Mouse (Mus musculus): ENCODE measurements around the gene Prickle1. TPM values are rescaled to one million over a fixed set of nuclear protein-coding genes. Genes with fewer than 3 reads are reported as not detected.

Prickle1 gene
- 17.2 and 20.4 TPM in 2 replicates for polyA plus RNA-seq (2016; fragmentation: Nextera tagmentation; extraction: Ambion mirVana)

GRCm38 (mm10) chr15:93595746-93596145 lies at the start of gene Prickle1:
Gene Prickle1, minus strand, starts transcription at chr15:93595891.
- WGBS, result 2% methylated on average over 60 of the region's 60 CpGs
- Histone ChIP-seq H3K27me3 (replicated peaks; ENCODE audit: low read depth, poor library complexity, severe bottlenecking) (peaks cover 11% of the 10 kb centered on the region), H3K4me3 (peak within 1 kb of the TSS; percentile 84), H3K4me1 (peaks cover 52% of the 10 kb centered on the region), H3K36me3 (replicated peaks) (no peaks in the 10 kb centered on the region), H3K27ac (replicated peaks) (peak within 1 kb of the TSS; percentile 95), H3K9me3 (no peaks in the 10 kb centered on the region)
- peak; percentile 93 for DNase-seq (ENCODE audit: low spot score)

DNA sequence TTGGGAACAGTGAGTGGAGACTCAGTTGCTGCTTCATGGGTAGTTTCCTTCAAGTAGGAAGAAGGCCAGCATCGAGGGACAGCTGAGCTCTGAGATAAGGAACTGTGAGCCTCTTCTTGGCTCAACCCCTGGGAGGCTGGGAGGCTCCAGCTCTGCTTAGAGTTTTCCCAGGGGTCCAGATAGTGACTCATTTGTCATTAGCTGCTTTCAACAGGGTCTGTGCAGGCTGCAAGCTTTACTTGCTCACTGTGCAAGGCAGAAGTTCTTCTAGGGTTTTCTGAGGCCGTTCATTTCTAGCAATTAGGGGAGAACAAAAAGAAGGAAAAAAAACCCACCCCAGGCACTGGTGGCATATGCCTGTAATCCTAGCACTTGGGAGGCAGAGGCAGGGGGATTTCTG lies 44.5 kb upstream of the Prickle1 start:
- Histone ChIP-seq H3K27ac (replicated peaks) (no peak overlapping the region), H3K27me3 (replicated peaks; ENCODE audit: low read depth, poor library complexity, severe bottlenecking) (no peaks in the 10 kb centered on the region), H3K36me3 (replicated peaks) (no peaks in the 10 kb centered on the region), H3K4me3 (no peak overlapping the region), H3K4me1 (peaks cover 10% of the 10 kb centered on the region), H3K9me3 (peaks cover 7% of the 10 kb centered on the region; the same call in 1 of the 2 replicates)
- WGBS, result 83% methylated on average over 2 of the region's 2 CpGs
- DNase-seq (ENCODE audit: low spot score), result no peak

DNA sequence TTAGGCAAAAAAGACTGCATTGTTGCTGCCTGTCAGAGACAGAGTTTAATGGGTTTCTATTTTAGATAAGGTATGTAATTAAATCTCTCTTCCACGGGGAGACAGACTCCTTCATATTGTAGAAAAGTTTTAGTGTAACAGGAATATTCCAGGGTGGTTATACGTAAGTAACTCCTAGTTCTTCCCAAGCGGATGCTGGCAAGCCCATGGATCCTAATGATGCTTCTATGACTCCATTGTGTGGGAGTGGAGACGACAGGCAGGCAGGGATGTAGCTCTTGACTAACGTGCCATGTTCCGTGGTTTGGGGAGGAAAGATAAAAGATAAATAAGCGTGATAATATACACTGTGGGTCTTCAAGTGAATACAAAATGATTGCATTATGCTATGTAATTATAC lies 41.3 kb upstream of the Prickle1 start:
- Histone ChIP-seq H3K9me3 (peaks cover 7% of the 10 kb centered on the region; the same call in 1 of the 2 replicates), H3K27ac (replicated peaks) (no peak overlapping the region), H3K4me1 (peaks cover 11% of the 10 kb centered on the region), H3K36me3 (replicated peaks) (no peaks in the 10 kb centered on the region), H3K27me3 (replicated peaks; ENCODE audit: low read depth, poor library complexity, severe bottlenecking) (no peaks in the 10 kb centered on the region), H3K4me3 (no peak overlapping the region)
- 87% methylated on average over 7 of the region's 7 CpGs for WGBS
- DNase-seq (ENCODE audit: low spot score), result no peak

DNA sequence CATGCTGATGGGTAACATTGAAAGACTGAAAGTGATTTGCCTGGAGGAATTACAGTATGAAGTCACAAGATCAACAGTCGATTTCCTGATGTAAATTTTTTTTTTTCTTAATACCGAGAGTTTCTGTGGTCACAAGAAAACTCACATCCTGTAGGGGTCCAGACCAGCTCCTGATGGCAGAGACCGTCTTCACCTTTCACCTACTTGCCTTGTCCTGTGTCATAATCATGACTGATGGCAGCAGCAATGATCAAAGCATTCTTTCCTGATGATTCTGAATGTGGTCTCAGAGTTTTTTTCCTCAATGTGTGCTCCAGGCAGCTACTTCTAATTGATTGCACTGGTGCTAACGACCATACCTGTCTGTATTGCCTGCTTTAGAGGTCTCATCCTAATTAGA lies 39.9 kb upstream of the Prickle1 start:
- no peaks in the 10 kb centered on the region for H3K36me3 ChIP-seq (replicated peaks)
- peaks cover 7% of the 10 kb centered on the region; the same call in 1 of the 2 replicates for H3K9me3 ChIP-seq
- no peak for DNase-seq (ENCODE audit: low spot score)
- WGBS, result 52% methylated on average over 4 of the region's 4 CpGs
- no peak overlapping the region for H3K27ac ChIP-seq (replicated peaks)
- H3K4me3 ChIP-seq, result no peak overlapping the region
- peaks cover 23% of the 10 kb centered on the region for H3K4me1 ChIP-seq
- no peaks in the 10 kb centered on the region for H3K27me3 ChIP-seq (replicated peaks; ENCODE audit: low read depth, poor library complexity, severe bottlenecking)

- H3K27ac ChIP-seq (replicated peaks), result no peak overlapping the region
- peaks cover 7% of the 10 kb centered on the region; the same call in 1 of the 2 replicates for H3K9me3 ChIP-seq
- 68% methylated on average over 5 of the region's 5 CpGs for WGBS
- H3K36me3 ChIP-seq (replicated peaks), result no peaks in the 10 kb centered on the region
- no peak for DNase-seq (ENCODE audit: low spot score)
- no peaks in the 10 kb centered on the region for H3K27me3 ChIP-seq (replicated peaks; ENCODE audit: low read depth, poor library complexity, severe bottlenecking)
- no peak overlapping the region for H3K4me3 ChIP-seq
- H3K4me1 ChIP-seq, result peaks cover 32% of the 10 kb centered on the region
Measured at GRCm38 (mm10) chr15:93634536-93634935, 38.8 kb upstream of the Prickle1 start.

GRCm38 (mm10) chr15:93630001-93630541 lies 34.4 kb upstream of the Prickle1 start:
- H3K4me1 ChIP-seq, result peaks cover 28% of the 10 kb centered on the region
- H3K9me3 ChIP-seq, result no peaks in the 10 kb centered on the region
- no peaks in the 10 kb centered on the region for H3K36me3 ChIP-seq (replicated peaks)
- H3K27me3 ChIP-seq (replicated peaks; ENCODE audit: low read depth, poor library complexity, severe bottlenecking), result no peaks in the 10 kb centered on the region
- no peak overlapping the region for H3K4me3 ChIP-seq
- 77% methylated on average over 14 of the region's 14 CpGs for WGBS
- DNase-seq (ENCODE audit: low spot score), result peak; percentile 41
- H3K27ac ChIP-seq (replicated peaks), result no peak overlapping the region

- Histone ChIP-seq H3K36me3 (replicated peaks) (no peaks in the 10 kb centered on the region), H3K4me1 (peaks cover 28% of the 10 kb centered on the region), H3K4me3 (no peak overlapping the region), H3K9me3 (no peaks in the 10 kb centered on the region), H3K27ac (replicated peaks) (no peak overlapping the region), H3K27me3 (replicated peaks; ENCODE audit: low read depth, poor library complexity, severe bottlenecking) (no peaks in the 10 kb centered on the region)
- WGBS, result 94% methylated on average over 9 of the region's 9 CpGs
- no peak for DNase-seq (ENCODE audit: low spot score)
Measured at GRCm38 (mm10) chr15:93629201-93629600, 33.5 kb upstream of the Prickle1 start.

DNA sequence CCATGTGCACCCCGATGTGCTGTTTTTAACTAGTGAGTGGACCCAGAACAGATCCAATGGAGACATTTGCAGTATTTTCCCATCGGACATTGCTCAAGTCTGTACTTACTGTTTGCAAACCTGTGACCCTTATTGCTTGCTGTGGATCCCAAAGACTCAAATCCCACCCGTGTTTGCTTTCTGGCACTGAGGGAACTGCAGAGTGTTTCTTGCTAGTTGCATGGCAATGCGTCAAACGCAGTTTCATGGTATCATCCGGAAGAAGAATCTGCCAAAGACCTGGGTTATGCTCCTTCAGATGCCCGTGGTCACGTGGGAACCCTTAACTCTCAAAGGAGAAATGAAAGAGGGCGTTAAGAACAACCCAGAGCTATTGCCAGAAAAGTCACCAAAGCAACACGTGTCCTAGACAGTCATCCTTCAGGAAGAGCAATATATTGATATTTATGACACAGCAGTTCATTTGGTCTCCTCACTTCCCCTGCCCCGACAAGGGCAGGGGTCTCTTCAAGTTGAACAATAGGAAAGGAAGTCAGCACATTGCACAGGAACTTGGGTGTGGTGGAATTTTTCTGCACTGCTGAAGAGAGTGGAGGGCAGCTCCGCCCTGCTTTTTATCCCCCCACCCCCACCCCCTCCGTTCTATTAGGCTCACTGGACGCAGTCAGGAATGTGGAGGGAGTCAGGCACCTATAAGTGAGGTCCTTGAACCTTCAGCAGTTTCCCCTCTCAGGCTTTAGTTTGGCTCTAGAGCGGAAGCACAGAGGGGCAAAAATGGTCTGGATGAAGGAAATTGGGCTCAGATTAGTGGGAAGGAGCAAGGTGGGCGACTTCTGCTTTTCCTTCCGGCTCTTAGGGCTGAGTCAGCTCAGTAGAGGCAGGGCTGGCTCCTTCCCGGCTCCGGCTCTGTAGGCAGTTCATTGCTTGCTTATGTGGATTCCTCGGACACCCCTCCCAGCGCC lies 32.4 kb upstream of the Prickle1 start:
- Histone ChIP-seq H3K36me3 (replicated peaks) (no peaks in the 10 kb centered on the region), H3K27ac (replicated peaks) (no peak overlapping the region), H3K27me3 (replicated peaks; ENCODE audit: low read depth, poor library complexity, severe bottlenecking) (no peaks in the 10 kb centered on the region), H3K4me3 (no peak overlapping the region), H3K4me1 (peaks cover 28% of the 10 kb centered on the region), H3K9me3 (no peaks in the 10 kb centered on the region)
- WGBS, result 78% methylated on average over 21 of the region's 21 CpGs
- DNase-seq (ENCODE audit: low spot score), result no peak

GRCm38 (mm10) chr15:93619551-93619950 lies 23.9 kb upstream of the Prickle1 start:
- DNase-seq (ENCODE audit: low spot score), result no peak
- WGBS, result 81% methylated on average over 4 of the region's 4 CpGs
- Histone ChIP-seq H3K9me3 (peaks cover 4% of the 10 kb centered on the region; the same call in 1 of the 2 replicates), H3K27me3 (replicated peaks; ENCODE audit: low read depth, poor library complexity, severe bottlenecking) (no peaks in the 10 kb centered on the region), H3K4me3 (no peak overlapping the region), H3K36me3 (replicated peaks) (no peaks in the 10 kb centered on the region), H3K4me1 (no peaks in the 10 kb centered on the region), H3K27ac (replicated peaks) (no peak overlapping the region)

- H3K27ac ChIP-seq (replicated peaks), result no peak overlapping the region
- no peaks in the 10 kb centered on the region for H3K36me3 ChIP-seq (replicated peaks)
- 87% methylated on average over 6 of the region's 6 CpGs for WGBS
- DNase-seq (ENCODE audit: low spot score), result no peak
- H3K9me3 ChIP-seq, result peaks cover 4% of the 10 kb centered on the region; the same call in 1 of the 2 replicates
- no peaks in the 10 kb centered on the region for H3K27me3 ChIP-seq (replicated peaks; ENCODE audit: low read depth, poor library complexity, severe bottlenecking)
- H3K4me3 ChIP-seq, result no peak overlapping the region
- H3K4me1 ChIP-seq, result peaks cover 4% of the 10 kb centered on the region; the same call in 1 of the 2 replicates
Measured at GRCm38 (mm10) chr15:93618442-93619150, 22.9 kb upstream of the Prickle1 start.

DNA sequence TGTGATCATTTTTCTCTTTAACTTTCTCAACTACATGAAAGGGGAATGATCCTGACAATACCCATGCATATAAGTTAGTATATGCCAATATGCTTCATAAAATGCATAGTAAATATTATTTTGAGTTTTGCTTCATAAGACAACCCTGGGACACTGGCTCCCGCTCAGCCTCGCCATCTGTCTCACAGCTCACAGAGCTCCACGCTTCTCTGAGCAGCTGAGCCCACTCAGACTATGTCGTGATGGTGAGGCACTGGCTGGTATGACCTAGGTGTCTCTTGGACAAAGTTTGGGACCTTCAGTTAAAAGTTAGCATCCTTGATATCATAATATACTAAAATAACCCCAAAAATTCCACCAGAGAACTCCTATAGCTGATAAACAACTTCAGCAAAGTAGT lies 20.6 kb upstream of the Prickle1 start:
- no peaks in the 10 kb centered on the region for H3K36me3 ChIP-seq (replicated peaks)
- 94% methylated on average over 4 of the region's 4 CpGs for WGBS
- H3K9me3 ChIP-seq, result peaks cover 4% of the 10 kb centered on the region; the same call in 1 of the 2 replicates
- H3K27me3 ChIP-seq (replicated peaks; ENCODE audit: low read depth, poor library complexity, severe bottlenecking), result no peaks in the 10 kb centered on the region
- no peak overlapping the region for H3K27ac ChIP-seq (replicated peaks)
- no peak for DNase-seq (ENCODE audit: low spot score)
- H3K4me3 ChIP-seq, result no peak overlapping the region
- H3K4me1 ChIP-seq, result peaks cover 9% of the 10 kb centered on the region; the same call in 1 of the 2 replicates

- DNase-seq (ENCODE audit: low spot score), result peak; percentile 6
- WGBS, result 78% methylated on average over 3 of the region's 3 CpGs
- peaks cover 4% of the 10 kb centered on the region; the same call in 1 of the 2 replicates for H3K9me3 ChIP-seq
- H3K27ac ChIP-seq (replicated peaks), result no peak overlapping the region
- peaks cover 18% of the 10 kb centered on the region for H3K4me1 ChIP-seq
- no peaks in the 10 kb centered on the region for H3K27me3 ChIP-seq (replicated peaks; ENCODE audit: low read depth, poor library complexity, severe bottlenecking)
- no peaks in the 10 kb centered on the region for H3K36me3 ChIP-seq (replicated peaks)
- no peak overlapping the region for H3K4me3 ChIP-seq
Measured at GRCm38 (mm10) chr15:93615031-93615430, 19.3 kb upstream of the Prickle1 start.
